Mouse (Mus musculus) ES-Bruce4 (cell line): ENCODE data around the gene Cacna1a.

Source experiments
- CTCF ChIP-seq: IDR thresholded peaks from one replicate; pipeline ENCODE4 v1.8.1; 2011; ENCODE audit warnings: low read depth, low read length
- EP300 ChIP-seq: IDR thresholded peaks from 2 replicates; pipeline ENCODE4 v1.6.1; 2011; ENCODE audit warnings: low read depth, low read length; ENCODE audit not compliant: insufficient read depth
- POLR2A ChIP-seq: IDR thresholded peaks from one replicate; pipeline ENCODE4 v1.8.1; 2011; ENCODE audit warnings: low read length; ENCODE audit not compliant: insufficient read depth

GRCm38 (mm10) chr8:84646800-84647199 lies 258.6 kb downstream of the Cacna1a start:
- TF ChIP-seq CTCF (no peak), POLR2A (no peak), EP300 (no peak)
